Mouse (Mus musculus) embryonic facial prominence, embryonic 13.5 days (tissue): Measurements from ENCODE around the gene Gna11. TPM values are rescaled to one million over a fixed set of nuclear protein-coding genes. Genes with fewer than 3 reads are reported as not detected.

Experiments used
- ATAC-seq: fragments of 200-750 bp; cut with Nextera tagmentation; 2 replicates; pipeline ENCODE4 v1.8.0; 2017; ENCODE audit warnings: low read depth; ENCODE audit not compliant: insufficient number of reproducible peaks, insufficient read depth, low FRiP score, low TSS enrichment
- H3K27ac ChIP-seq: fragments of 300-500 bp; sonication (generic); 2 replicates; pipeline ENCODE4 v1.5.1; 2015; ENCODE audit warnings: moderate library complexity, mild to moderate bottlenecking, inconsistent platforms
- H3K27me3 ChIP-seq: fragments of 300-500 bp; sonication (generic); 2 replicates; pipeline ENCODE4 v1.6.1; 2015; ENCODE audit warnings: mild to moderate bottlenecking, inconsistent platforms
- H3K36me3 ChIP-seq: fragments of 300-500 bp; sonication (generic); 2 replicates; pipeline ENCODE4 v1.6.1; 2015; ENCODE audit warnings: mild to moderate bottlenecking, inconsistent platforms
- H3K4me1 ChIP-seq: fragments of 300-500 bp; sonication (generic); 2 replicates; pipeline ENCODE4 v1.6.1; 2015; ENCODE audit warnings: inconsistent platforms
- H3K4me2 ChIP-seq: fragments of 300-500 bp; sonication (generic); 2 replicates; pipeline ENCODE4 v1.6.1; 2015; ENCODE audit warnings: moderate library complexity, mild to moderate bottlenecking, inconsistent platforms
- H3K4me3 ChIP-seq: fragments of 300-500 bp; sonication (generic); 2 replicates; pipeline ENCODE4 v1.5.1; 2015; ENCODE audit warnings: mild to moderate bottlenecking, inconsistent platforms
- H3K9ac ChIP-seq: fragments of 300-500 bp; sonication (generic); 2 replicates; pipeline ENCODE4 v1.6.1; 2015; ENCODE audit warnings: mild to moderate bottlenecking, inconsistent platforms
- H3K9me3 ChIP-seq: fragments of 300-500 bp; sonication (generic); 2 replicates; pipeline ENCODE4 v1.6.1; 2016; ENCODE audit warnings: inconsistent platforms
- WGBS: fragments of 180-500 bp; shearing (Covaris S2); methylation state at CpG from one replicate; pipeline ENCODE4 v1.1.7; 2015; ENCODE audit warnings: mixed read lengths; 5-methylcytosine and 5-hydroxymethylcytosine counted together
- polyA plus RNA-seq: library from polyadenylated mRNA; unstranded; fragments of >200 nt; fragmentation: Nextera tagmentation; extraction: Ambion mirVana; gene quantifications from 2 replicates; pipeline ENCODE4 v1.2.1, GENCODE M21; 2015

Gna11 gene
- polyA plus RNA-seq, 1 experiment from 2014 or later = 90.1 TPM

- H3K9ac ChIP-seq = no peak overlapping the region
- H3K4me2 ChIP-seq = no peak overlapping the region
- H3K9me3 ChIP-seq = no peaks in the 10 kb centered on the region
- ATAC-seq = no peak
- H3K27me3 ChIP-seq = no peaks in the 10 kb centered on the region
- H3K4me3 ChIP-seq = no peak overlapping the region
- no peak overlapping the region for H3K27ac ChIP-seq
- peaks cover 32% of the 10 kb centered on the region for H3K4me1 ChIP-seq
- peaks cover 62% of the 10 kb centered on the region for H3K36me3 ChIP-seq
- WGBS = 83% methylated on average over 3 of the region's 3 CpGs
Measured at GRCm38 (mm10) chr10:81538321-81539048, 6.5 kb downstream of the Gna11 start.

- Histone ChIP-seq H3K9me3 (no peaks in the 10 kb centered on the region), H3K4me1 (peaks cover 21% of the 10 kb centered on the region), H3K4me2 (no peak overlapping the region), H3K27me3 (no peaks in the 10 kb centered on the region), H3K27ac (no peak overlapping the region), H3K4me3 (no peak overlapping the region), H3K36me3 (peaks cover 68% of the 10 kb centered on the region), H3K9ac (no peak overlapping the region)
- ATAC-seq = no peak
- 90% methylated on average over 2 of the region's 2 CpGs for WGBS
Measured at GRCm38 (mm10) chr10:81537429-81537828, 7.6 kb downstream of the Gna11 start.

GRCm38 (mm10) chr10:81536734-81537133 is 8.3 kb downstream of the Gna11 start:
- no peak for ATAC-seq
- peaks cover 68% of the 10 kb centered on the region for H3K36me3 ChIP-seq
- WGBS = 79% methylated on average over 6 of the region's 6 CpGs
- H3K4me3 ChIP-seq = no peak overlapping the region
- no peaks in the 10 kb centered on the region for H3K27me3 ChIP-seq
- H3K9ac ChIP-seq = no peak overlapping the region
- no peaks in the 10 kb centered on the region for H3K9me3 ChIP-seq
- no peak overlapping the region for H3K27ac ChIP-seq
- H3K4me1 ChIP-seq = peaks cover 14% of the 10 kb centered on the region
- H3K4me2 ChIP-seq = no peak overlapping the region

- no peak for ATAC-seq
- H3K9ac ChIP-seq = no peak overlapping the region
- H3K36me3 ChIP-seq = peaks cover 70% of the 10 kb centered on the region
- no peak overlapping the region for H3K27ac ChIP-seq
- peaks cover 8% of the 10 kb centered on the region; the same call in 1 of the 2 replicates for H3K4me1 ChIP-seq
- no peak overlapping the region for H3K4me3 ChIP-seq
- no peaks in the 10 kb centered on the region for H3K9me3 ChIP-seq
- no peak overlapping the region for H3K4me2 ChIP-seq
- WGBS = 59% methylated on average over 16 of the region's 16 CpGs
- no peaks in the 10 kb centered on the region for H3K27me3 ChIP-seq
Measured at GRCm38 (mm10) chr10:81534826-81535225, 10.2 kb downstream of the Gna11 start.

GRCm38 (mm10) chr10:81526779-81527178 is 18.2 kb downstream of the Gna11 start:
- Histone ChIP-seq H3K36me3 (peaks cover 34% of the 10 kb centered on the region), H3K9me3 (no peaks in the 10 kb centered on the region), H3K4me1 (peaks cover 5% of the 10 kb centered on the region; the same call in 1 of the 2 replicates), H3K27me3 (peaks cover 16% of the 10 kb centered on the region), H3K4me3 (no peak overlapping the region), H3K4me2 (no peak overlapping the region), H3K27ac (no peak overlapping the region), H3K9ac (no peak overlapping the region)
- no peak for ATAC-seq
- 15% methylated on average over 14 of the region's 14 CpGs for WGBS

GRCm38 (mm10) chr10:81525017-81525694 is 19.8 kb downstream of the Gna11 start:
- ATAC-seq = no peak
- Histone ChIP-seq H3K27me3 (peaks cover 16% of the 10 kb centered on the region), H3K9ac (no peak overlapping the region), H3K4me1 (peaks cover 5% of the 10 kb centered on the region; the same call in 1 of the 2 replicates), H3K36me3 (peaks cover 19% of the 10 kb centered on the region), H3K27ac (no peak overlapping the region), H3K4me3 (no peak overlapping the region), H3K4me2 (no peak overlapping the region), H3K9me3 (no peaks in the 10 kb centered on the region)
- 52% methylated on average over 12 of the region's 13 CpGs for WGBS

- Histone ChIP-seq H3K4me3 (peak within 1 kb of the TSS; percentile 18), H3K27ac (no peak within 1 kb of the TSS; the same call in 1 of the 2 replicates), H3K27me3 (peaks cover 16% of the 10 kb centered on the region), H3K9ac (peak within 1 kb of the TSS; percentile 58), H3K4me2 (peak within 1 kb of the TSS; percentile 39), H3K9me3 (no peaks in the 10 kb centered on the region), H3K36me3 (peaks cover 8% of the 10 kb centered on the region; the same call in 1 of the 2 replicates), H3K4me1 (peaks cover 5% of the 10 kb centered on the region; the same call in 1 of the 2 replicates)
- no peak for ATAC-seq
- WGBS = 19% methylated on average over 9 of the region's 9 CpGs
Measured at GRCm38 (mm10) chr10:81524051-81524605, 20.9 kb downstream of the Gna11 start, which contains the start of gene Gna15. Gene Gna15 (minus strand): TSS chr10:81524225.

GRCm38 (mm10) chr10:81523570-81523969 is 21.4 kb downstream of the Gna11 start:
- Histone ChIP-seq H3K4me3 (peak overlapping the region; percentile 18), H3K9me3 (no peaks in the 10 kb centered on the region), H3K4me1 (peaks cover 5% of the 10 kb centered on the region; the same call in 1 of the 2 replicates), H3K36me3 (0 out of 2 replicates have a peak, but pooled peaks cover 3% of the 10 kb centered on the region), H3K27ac (no peak overlapping the region; the same call in 1 of the 2 replicates), H3K4me2 (peak overlapping the region; percentile 39), H3K9ac (peak overlapping the region; percentile 58), H3K27me3 (peaks cover 16% of the 10 kb centered on the region)
- no peak for ATAC-seq
- 18% methylated on average over 19 of the region's 19 CpGs for WGBS

GRCm38 (mm10) chr10:81523142-81523541 is 21.8 kb downstream of the Gna11 start:
- WGBS = 80% methylated on average over 6 of the region's 6 CpGs
- Histone ChIP-seq H3K4me2 (peak overlapping the region; percentile 39; the same call in 1 of the 2 replicates), H3K27me3 (peaks cover 16% of the 10 kb centered on the region), H3K27ac (no peak overlapping the region), H3K9me3 (no peaks in the 10 kb centered on the region), H3K9ac (peak overlapping the region; percentile 58; the same call in 1 of the 2 replicates), H3K36me3 (0 out of 2 replicates have a peak, but pooled peaks cover 3% of the 10 kb centered on the region), H3K4me1 (peaks cover 5% of the 10 kb centered on the region; the same call in 1 of the 2 replicates), H3K4me3 (no peak overlapping the region)
- ATAC-seq = no peak

- no peaks in the 10 kb centered on the region for H3K9me3 ChIP-seq
- WGBS = 68% methylated on average over 3 of the region's 3 CpGs
- H3K4me3 ChIP-seq = no peak overlapping the region
Measured at GRCm38 (mm10) chr10:81519978-81520365, 25.0 kb downstream of the Gna11 start.

GRCm38 (mm10) chr10:81519227-81519977 is 25.6 kb downstream of the Gna11 start:
- Histone ChIP-seq H3K36me3 (no peaks in the 10 kb centered on the region), H3K4me2 (no peak overlapping the region), H3K27ac (no peak overlapping the region), H3K4me3 (no peak overlapping the region), H3K4me1 (peaks cover 5% of the 10 kb centered on the region; the same call in 1 of the 2 replicates), H3K27me3 (peaks cover 16% of the 10 kb centered on the region), H3K9me3 (no peaks in the 10 kb centered on the region), H3K9ac (no peak overlapping the region)
- no peak for ATAC-seq
- WGBS = 87% methylated on average over 6 of the region's 6 CpGs

More at GRCm38 (mm10) chr10:81519978-81520365, 25.0 kb downstream of the Gna11 start:
- Histone ChIP-seq H3K4me1 (peaks cover 5% of the 10 kb centered on the region; the same call in 1 of the 2 replicates), H3K36me3 (no peaks in the 10 kb centered on the region), H3K27ac (no peak overlapping the region), H3K4me2 (no peak overlapping the region), H3K9ac (no peak overlapping the region), H3K27me3 (peaks cover 16% of the 10 kb centered on the region)
- ATAC-seq = no peak
